Mouse (Mus musculus): ENCODE measurements around the gene Olfr1387. TPM values are rescaled to one million over a fixed set of nuclear protein-coding genes. Genes with fewer than 3 reads are reported as not detected.

Gene Olfr1387
- not detected for polyA plus RNA-seq (2014; fragmentation: Illumina TruSeq; extraction: RNeasy Lipid Tissue Mini Kit (QIAGEN cat#74804); ENCODE audit: low read depth, low replicate concordance)

GRCm38 (mm10) chr11:49455043-49455442 is at the start of gene Olfr1387:
TSS of gene Olfr1387 (plus strand) at chr11:49455343.

DNA sequence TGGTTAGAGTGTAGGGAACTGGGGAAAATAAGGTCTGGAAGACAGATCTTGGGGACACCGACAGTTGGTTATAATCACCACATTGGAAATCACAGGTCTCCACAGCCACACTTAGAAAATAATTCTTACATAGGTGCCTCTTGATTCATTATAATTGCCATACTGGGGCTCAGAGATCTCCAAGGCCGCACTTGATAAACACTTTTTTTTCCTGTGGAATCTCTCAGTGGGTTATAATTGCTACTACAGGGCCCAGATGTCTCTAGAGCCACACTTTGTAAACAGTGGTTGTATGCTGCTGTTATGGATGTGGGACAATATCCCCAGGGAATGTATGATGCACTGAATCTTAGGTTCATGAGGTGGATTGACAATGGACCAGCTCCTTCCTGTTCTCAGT is 32.4 kb upstream of the Olfr1387 start, which contains the start of gene Olfr1389:
Gene Olfr1389, plus strand, starts transcription at position 301 of the 400 bp plus-strand sequence.

GRCm38 (mm10) chr11:49436411-49436810 is 18.7 kb upstream of the Olfr1387 start, which contains the start of gene Olfr1388:
TSS of gene Olfr1388 (plus strand) at chr11:49436624.

DNA sequence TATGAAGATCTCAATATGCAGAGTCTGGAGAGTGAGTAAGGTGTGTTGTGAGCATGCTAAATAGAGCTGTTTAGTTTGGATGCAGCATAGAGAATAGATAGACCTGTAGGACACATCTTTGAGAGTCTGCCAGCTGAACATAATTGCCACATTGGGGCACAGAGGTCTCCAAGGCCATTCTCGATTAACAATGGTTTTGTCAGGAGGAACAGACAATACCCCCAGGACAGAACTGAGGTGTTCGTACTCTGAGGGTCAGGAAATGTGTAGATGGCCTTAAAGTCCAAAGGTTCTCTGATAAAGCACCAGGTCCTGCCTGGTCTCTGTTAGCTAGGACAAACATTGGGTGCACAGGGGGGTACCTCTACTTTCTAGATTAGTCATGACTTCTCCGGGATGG is 9.6 kb downstream of the Olfr1387 start, which contains the start of gene Olfr1386:
Gene Olfr1386, plus strand, starts transcription at position 301 of the 400 bp plus-strand sequence.

DNA sequence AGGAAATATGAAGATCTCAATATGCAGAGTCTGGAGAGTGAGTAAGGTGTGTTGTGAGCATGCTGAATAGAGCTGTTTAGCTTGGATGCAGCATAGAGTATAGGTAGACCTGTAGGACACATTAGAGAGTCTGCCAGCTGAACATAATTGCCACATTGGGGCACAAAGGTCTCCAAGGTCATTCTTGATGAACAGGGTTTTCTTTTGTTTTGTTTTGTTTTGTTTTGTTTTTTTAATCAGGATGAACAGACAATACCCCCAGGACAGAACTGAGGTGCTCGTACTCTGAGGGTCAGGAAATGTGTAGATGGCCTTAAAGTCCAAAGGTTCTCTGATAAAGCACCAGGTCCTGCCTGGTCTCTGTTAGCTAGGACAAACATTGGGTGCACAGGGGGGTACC is 33.6 kb downstream of the Olfr1387 start, which contains the start of gene Olfr1385:
Gene Olfr1385, plus strand, starts transcription at position 301 of the 400 bp plus-strand sequence.

Other genes starting within 250 kb of the Olfr1387 start
- gene Mgat1, start 211.2 kb upstream of the Olfr1387 start, polyA plus RNA-seq (2014; fragmentation: Illumina TruSeq; extraction: RNeasy Lipid Tissue Mini Kit (QIAGEN cat#74804); ENCODE audit: low read depth, low replicate concordance) = 49.3 TPM
- gene Olfr1393, start 177.0 kb upstream of the Olfr1387 start, polyA plus RNA-seq (2014; fragmentation: Illumina TruSeq; extraction: RNeasy Lipid Tissue Mini Kit (QIAGEN cat#74804); ENCODE audit: low read depth, low replicate concordance) = 1.9 TPM
- gene Olfr1392, start 170.1 kb upstream of the Olfr1387 start, polyA plus RNA-seq (2014; fragmentation: Illumina TruSeq; extraction: RNeasy Lipid Tissue Mini Kit (QIAGEN cat#74804); ENCODE audit: low read depth, low replicate concordance) = not detected
- not detected for gene Olfr10, start 150.6 kb upstream of the Olfr1387 start, polyA plus RNA-seq (2014; fragmentation: Illumina TruSeq; extraction: RNeasy Lipid Tissue Mini Kit (QIAGEN cat#74804); ENCODE audit: low read depth, low replicate concordance)
- gene Olfr1391, start 132.6 kb upstream of the Olfr1387 start, polyA plus RNA-seq (2014; fragmentation: Illumina TruSeq; extraction: RNeasy Lipid Tissue Mini Kit (QIAGEN cat#74804); ENCODE audit: low read depth, low replicate concordance) = not detected
- not detected for gene Olfr1390, start 120.2 kb upstream of the Olfr1387 start, polyA plus RNA-seq (2014; fragmentation: Illumina TruSeq; extraction: RNeasy Lipid Tissue Mini Kit (QIAGEN cat#74804); ENCODE audit: low read depth, low replicate concordance)
- gene Olfr1389, start 32.3 kb upstream of the Olfr1387 start, polyA plus RNA-seq (2014; fragmentation: Illumina TruSeq; extraction: RNeasy Lipid Tissue Mini Kit (QIAGEN cat#74804); ENCODE audit: low read depth, low replicate concordance) = not detected
- gene Olfr1388, start 18.7 kb upstream of the Olfr1387 start, polyA plus RNA-seq (2014; fragmentation: Illumina TruSeq; extraction: RNeasy Lipid Tissue Mini Kit (QIAGEN cat#74804); ENCODE audit: low read depth, low replicate concordance) = 0.13 TPM
- gene Olfr1386, start 9.7 kb downstream of the Olfr1387 start, polyA plus RNA-seq (2014; fragmentation: Illumina TruSeq; extraction: RNeasy Lipid Tissue Mini Kit (QIAGEN cat#74804); ENCODE audit: low read depth, low replicate concordance) = not detected
- not detected for gene Olfr1385, start 33.7 kb downstream of the Olfr1387 start, polyA plus RNA-seq (2014; fragmentation: Illumina TruSeq; extraction: RNeasy Lipid Tissue Mini Kit (QIAGEN cat#74804); ENCODE audit: low read depth, low replicate concordance)
- not detected for gene Olfr1384, start 51.4 kb downstream of the Olfr1387 start, polyA plus RNA-seq (2014; fragmentation: Illumina TruSeq; extraction: RNeasy Lipid Tissue Mini Kit (QIAGEN cat#74804); ENCODE audit: low read depth, low replicate concordance)
- gene Olfr1383, start 64.3 kb downstream of the Olfr1387 start, polyA plus RNA-seq (2014; fragmentation: Illumina TruSeq; extraction: RNeasy Lipid Tissue Mini Kit (QIAGEN cat#74804); ENCODE audit: low read depth, low replicate concordance) = not detected
- not detected for gene Olfr1382, start 72.9 kb downstream of the Olfr1387 start, polyA plus RNA-seq (2014; fragmentation: Illumina TruSeq; extraction: RNeasy Lipid Tissue Mini Kit (QIAGEN cat#74804); ENCODE audit: low read depth, low replicate concordance)
- not detected for gene Olfr1381, start 88.1 kb downstream of the Olfr1387 start, polyA plus RNA-seq (2014; fragmentation: Illumina TruSeq; extraction: RNeasy Lipid Tissue Mini Kit (QIAGEN cat#74804); ENCODE audit: low read depth, low replicate concordance)
- gene Olfr1380, start 101.5 kb downstream of the Olfr1387 start, polyA plus RNA-seq (2014; fragmentation: Illumina TruSeq; extraction: RNeasy Lipid Tissue Mini Kit (QIAGEN cat#74804); ENCODE audit: low read depth, low replicate concordance) = not detected
- 7.9 TPM for gene Flt4, start 153.9 kb downstream of the Olfr1387 start, polyA plus RNA-seq (2014; fragmentation: Illumina TruSeq; extraction: RNeasy Lipid Tissue Mini Kit (QIAGEN cat#74804); ENCODE audit: low read depth, low replicate concordance)
- gene Scgb3a1, start 208.3 kb downstream of the Olfr1387 start, polyA plus RNA-seq (2014; fragmentation: Illumina TruSeq; extraction: RNeasy Lipid Tissue Mini Kit (QIAGEN cat#74804); ENCODE audit: low read depth, low replicate concordance) = not detected

Data from heart, adult 10 weeks (tissue).